Mouse (Mus musculus) retina, embryonic 14.5 days (tissue): ENCODE results near the gene Slc6a2.

ENCODE experiments used
- DNase-seq: peaks from one replicate; pipeline ENCODE4 v3.0.0-alpha.2; 2015; ENCODE audit warnings: low spot score

The Slc6a2 gene

GRCm38 (mm10) chr8:92959779-92960178 lies at the start of gene Slc6a2:
Gene Slc6a2, plus strand, starts transcription at chr8:92960079.
- no peak for DNase-seq

GRCm38 (mm10) chr8:92911477-92911876 lies 48.4 kb upstream of the Slc6a2 start:
- no peak for DNase-seq

GRCm38 (mm10) chr8:92913396-92913795 lies 46.5 kb upstream of the Slc6a2 start:
- DNase-seq = no peak

GRCm38 (mm10) chr8:92916082-92916481 lies 43.8 kb upstream of the Slc6a2 start:
- no peak for DNase-seq

GRCm38 (mm10) chr8:92921768-92922167 lies 38.1 kb upstream of the Slc6a2 start:
- peak; percentile 33 for DNase-seq

- DNase-seq = no peak
Observed at GRCm38 (mm10) chr8:92928986-92929385, 30.9 kb upstream of the Slc6a2 start.

- no peak for DNase-seq
Observed at GRCm38 (mm10) chr8:92938056-92938455, 21.8 kb upstream of the Slc6a2 start.

- no peak for DNase-seq
Observed at GRCm38 (mm10) chr8:92949071-92949470, 10.8 kb upstream of the Slc6a2 start.

GRCm38 (mm10) chr8:92950639-92951371 lies 9.1 kb upstream of the Slc6a2 start:
- no peak for DNase-seq

- DNase-seq = no peak
Observed at GRCm38 (mm10) chr8:92954044-92954443, 5.8 kb upstream of the Slc6a2 start.

- DNase-seq = peak; percentile 48
Observed at GRCm38 (mm10) chr8:92960451-92960911, 602 bp downstream of the Slc6a2 start.

- DNase-seq = peak; percentile 43
Observed at GRCm38 (mm10) chr8:92961088-92961487, 1.2 kb downstream of the Slc6a2 start.

GRCm38 (mm10) chr8:92964556-92964955 lies 4.7 kb downstream of the Slc6a2 start:
- no peak for DNase-seq

GRCm38 (mm10) chr8:92972949-92973348 lies 13.1 kb downstream of the Slc6a2 start:
- DNase-seq = no peak

- DNase-seq = no peak
Observed at GRCm38 (mm10) chr8:92976656-92977055, 16.8 kb downstream of the Slc6a2 start.

- DNase-seq = no peak
Observed at GRCm38 (mm10) chr8:92982491-92982890, 22.6 kb downstream of the Slc6a2 start.

- no peak for DNase-seq
Observed at GRCm38 (mm10) chr8:92984376-92984775, 24.5 kb downstream of the Slc6a2 start.

- DNase-seq = peak; percentile 58
Observed at GRCm38 (mm10) chr8:92996840-92997239, 37.0 kb downstream of the Slc6a2 start.

GRCm38 (mm10) chr8:92998600-92998999 lies 38.7 kb downstream of the Slc6a2 start:
- peak; percentile 88 for DNase-seq

GRCm38 (mm10) chr8:93010286-93010685 lies 50.4 kb downstream of the Slc6a2 start:
- peak; percentile 87 for DNase-seq

GRCm38 (mm10) chr8:93011439-93011838 lies 51.6 kb downstream of the Slc6a2 start:
- DNase-seq = peak; percentile 83

- no peak for DNase-seq
Observed at GRCm38 (mm10) chr8:93012226-93012625, 52.3 kb downstream of the Slc6a2 start.

GRCm38 (mm10) chr8:93014300-93014699 lies 54.4 kb downstream of the Slc6a2 start:
- no peak for DNase-seq

- DNase-seq = no peak
Observed at GRCm38 (mm10) chr8:93021738-93022137, 61.9 kb downstream of the Slc6a2 start.
